Mouse (Mus musculus) activated CD4-positive, CD25-positive, alpha-beta regulatory T cell, adult 4 months (primary cell): ENCODE results near the gene Ggcx. TPM values are rescaled to one million over a fixed set of nuclear protein-coding genes. Genes with fewer than 3 reads are reported as not detected.
A peak's percentile ranks its signal among the peaks of the same experiment; 100 is the strongest.

Source experiments
- ATAC-seq: one replicate; pipeline ENCODE4 v1.8.0; 2017
- polyA plus RNA-seq, 2 experiments: library from polyadenylated mRNA; unstranded; fragments of 100-300 nt; shearing (Covaris generic); gene quantifications; one replicate each; pipeline ENCODE4 v1.2.1; 2017

Ggcx gene
- 1 to 10 TPM; 8.0 to 8.1 TPM for polyA plus RNA-seq

GRCm38 (mm10) chr6:72414076-72414756, at the start of gene Ggcx:
Gene Ggcx (plus strand): TSS chr6:72414308.
- peak; percentile 98 for ATAC-seq

- ATAC-seq, result no peak
Observed at GRCm38 (mm10) chr6:72364985-72365384, 49.1 kb upstream of the Ggcx start.

- ATAC-seq, result no peak
Observed at GRCm38 (mm10) chr6:72366304-72366703, 47.8 kb upstream of the Ggcx start.

DNA sequence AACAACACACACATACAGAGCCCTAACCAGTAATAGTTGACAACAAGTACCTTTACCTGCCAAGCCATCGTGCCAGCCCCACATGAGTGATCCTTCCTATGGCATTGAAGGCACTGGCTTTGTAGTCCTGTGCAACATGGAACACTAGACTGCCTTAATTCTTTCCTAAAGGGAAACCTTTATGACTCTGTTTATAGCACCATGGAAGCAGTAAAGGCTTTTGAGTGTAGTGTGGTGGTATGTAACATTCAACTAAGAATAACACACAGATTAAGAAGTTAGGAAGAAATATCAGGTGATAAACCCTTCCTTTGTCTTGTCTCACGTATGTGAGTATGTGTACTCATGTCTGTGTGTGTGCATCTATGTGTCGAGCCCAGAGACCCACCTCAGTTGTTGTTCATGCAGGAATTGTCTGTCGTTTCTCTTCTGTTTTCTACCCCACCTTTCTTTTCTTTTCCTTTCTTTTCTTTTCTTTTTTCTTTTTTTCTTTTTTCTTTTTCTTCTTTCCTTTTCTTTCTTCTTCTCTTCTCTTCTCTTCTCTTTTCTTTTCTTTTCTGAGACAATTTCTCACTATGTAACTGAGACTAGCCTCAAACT, 47.2 kb upstream of the Ggcx start, which contains the start of gene Rnf181:
TSS of gene Rnf181 (minus strand) at position 113 of the 600 bp plus-strand sequence.
- no peak for ATAC-seq

DNA sequence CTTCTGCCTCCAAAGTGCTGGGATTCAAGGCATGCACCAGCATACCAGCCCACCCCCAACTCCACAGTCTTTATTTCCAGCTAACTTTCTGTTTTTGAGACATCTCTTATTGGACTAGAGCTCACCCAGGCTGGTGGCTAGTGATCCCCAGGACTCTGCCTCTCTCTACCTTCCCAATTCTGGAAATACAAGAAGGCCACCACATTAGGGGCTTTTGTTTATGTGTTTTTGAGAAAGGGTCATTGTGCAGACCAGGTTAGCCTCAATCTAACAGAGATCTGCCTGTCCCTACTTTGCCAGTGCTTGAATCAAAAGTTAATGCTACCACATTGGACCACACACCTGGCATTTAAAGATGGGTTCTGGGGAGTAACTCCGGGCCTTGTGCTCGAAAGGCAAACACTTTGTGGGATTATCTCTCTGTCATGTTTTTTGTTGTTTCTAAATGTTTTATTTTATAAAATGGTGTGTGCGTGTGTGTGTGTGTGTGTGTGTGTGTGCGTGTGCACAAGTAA, 46.6 kb upstream of the Ggcx start:
- no peak for ATAC-seq

DNA sequence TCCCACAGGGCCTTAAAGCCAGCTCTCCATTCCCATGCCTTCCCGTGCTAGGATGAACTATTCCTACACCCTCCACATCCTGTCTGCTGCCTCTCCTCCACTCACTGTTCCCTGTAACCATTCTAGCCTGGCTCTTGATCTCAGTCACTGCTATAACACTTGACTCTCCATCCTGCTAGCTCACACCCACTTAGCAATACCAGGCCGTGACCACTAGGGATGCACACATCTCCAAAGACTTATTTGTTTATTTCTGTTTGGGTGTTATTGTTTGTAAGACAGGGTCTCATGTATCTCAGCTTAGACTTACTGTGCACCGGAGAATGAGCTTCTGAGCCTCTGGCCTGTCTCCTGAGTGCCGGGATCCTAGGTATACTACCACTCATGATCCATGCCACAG, 44.6 kb upstream of the Ggcx start:
- no peak for ATAC-seq

DNA sequence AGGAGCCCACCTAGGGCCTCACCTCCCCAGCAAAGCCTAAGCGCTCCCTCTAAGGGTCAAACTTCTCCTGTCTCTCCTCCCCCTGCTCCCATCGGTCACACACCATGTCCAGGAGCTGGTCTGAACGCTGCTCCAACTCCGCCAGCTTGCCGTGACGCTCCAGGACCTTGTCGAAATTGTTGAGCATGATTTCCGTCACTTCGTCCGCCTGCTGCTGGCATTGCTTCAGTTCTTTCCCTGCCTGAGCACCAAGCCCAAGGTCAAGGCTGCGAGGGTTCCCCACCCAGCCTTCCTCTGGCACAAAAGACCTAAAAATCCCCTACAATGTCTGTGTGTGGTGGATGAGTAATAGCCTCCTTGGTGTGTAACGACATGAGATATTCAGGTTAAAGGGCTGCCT, 44.0 kb upstream of the Ggcx start:
- no peak for ATAC-seq

- no peak for ATAC-seq
Observed at GRCm38 (mm10) chr6:72371147-72371546, 43.0 kb upstream of the Ggcx start.

GRCm38 (mm10) chr6:72371571-72371970, 42.5 kb upstream of the Ggcx start:
- no peak for ATAC-seq

DNA sequence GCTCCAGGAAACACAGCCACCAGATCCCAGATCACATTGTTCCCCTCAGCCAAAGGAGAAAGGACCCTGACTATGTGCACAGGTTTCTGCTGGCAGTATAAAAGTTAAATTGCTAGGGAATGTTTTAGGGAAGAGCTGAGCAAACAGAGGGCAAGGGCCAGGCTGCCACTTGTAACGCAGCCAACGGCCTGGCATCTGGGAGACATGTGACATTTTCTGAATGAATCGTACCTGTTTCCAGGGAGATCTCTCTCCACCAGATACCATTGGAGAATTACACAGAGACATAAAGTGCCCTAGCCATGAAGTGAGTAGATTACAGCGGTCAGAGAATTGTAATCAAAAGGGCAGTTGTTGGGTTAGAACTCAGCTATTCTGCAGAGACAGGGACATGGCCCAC, 40.9 kb upstream of the Ggcx start:
- no peak for ATAC-seq

DNA sequence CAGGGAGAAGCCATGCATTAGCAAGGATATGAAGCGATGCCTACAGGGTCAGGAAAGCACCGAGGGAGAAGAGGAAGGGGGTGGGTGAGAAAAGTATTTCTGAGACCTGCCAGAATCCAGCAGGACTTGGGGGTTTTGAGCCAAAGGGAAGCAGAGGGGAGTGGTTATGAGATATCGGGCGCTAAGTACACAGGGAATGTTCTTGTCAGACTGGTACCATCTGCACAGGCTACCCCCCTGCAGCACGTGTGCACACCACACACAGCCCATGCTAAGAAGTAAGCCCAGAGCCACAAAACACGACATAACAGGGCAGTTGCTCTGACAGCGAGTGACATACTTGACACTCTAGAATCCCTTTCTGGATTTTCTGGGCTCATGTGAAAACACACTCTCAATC, 39.9 kb upstream of the Ggcx start:
- no peak for ATAC-seq

GRCm38 (mm10) chr6:72374820-72375563, 39.1 kb upstream of the Ggcx start:
- ATAC-seq, result peak; percentile 46

- no peak for ATAC-seq
Observed at GRCm38 (mm10) chr6:72378510-72379234, 35.4 kb upstream of the Ggcx start.

DNA sequence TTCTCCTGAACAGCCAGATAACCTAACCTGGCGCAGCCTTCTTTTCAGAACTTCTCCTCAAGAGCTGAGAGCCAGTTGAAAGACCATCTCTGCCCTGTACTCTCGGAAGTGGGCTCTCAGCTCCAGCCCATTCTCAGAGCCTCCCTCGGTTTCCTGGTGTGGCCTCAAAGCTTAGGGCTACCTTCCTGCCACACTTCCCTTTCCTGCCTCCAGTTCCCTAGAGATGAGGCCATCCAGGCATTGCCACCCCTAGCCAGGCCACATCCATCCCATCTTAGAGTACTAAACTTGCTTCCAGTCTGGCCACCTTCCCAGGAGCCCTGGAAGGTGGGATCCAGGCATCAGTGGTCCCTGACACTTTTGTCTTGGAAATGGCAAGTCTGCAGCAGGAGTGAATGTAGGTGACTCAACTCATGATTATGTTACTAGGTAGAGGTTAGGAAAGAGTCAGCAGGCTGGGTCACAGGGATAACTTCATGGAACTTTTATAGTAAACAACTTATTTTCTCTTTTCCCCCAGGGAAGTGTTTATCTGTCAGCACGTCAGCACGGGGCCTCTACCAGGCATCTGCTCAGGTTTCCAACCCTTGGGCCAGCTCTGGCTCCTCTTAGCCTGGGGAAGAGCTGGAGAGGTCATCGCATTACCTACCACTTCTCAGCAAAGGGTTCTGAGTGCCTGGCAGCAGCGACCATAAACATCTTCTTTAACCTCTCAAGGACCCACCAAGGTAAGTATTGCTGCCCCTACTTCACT, 34.6 kb upstream of the Ggcx start:
- no peak for ATAC-seq

DNA sequence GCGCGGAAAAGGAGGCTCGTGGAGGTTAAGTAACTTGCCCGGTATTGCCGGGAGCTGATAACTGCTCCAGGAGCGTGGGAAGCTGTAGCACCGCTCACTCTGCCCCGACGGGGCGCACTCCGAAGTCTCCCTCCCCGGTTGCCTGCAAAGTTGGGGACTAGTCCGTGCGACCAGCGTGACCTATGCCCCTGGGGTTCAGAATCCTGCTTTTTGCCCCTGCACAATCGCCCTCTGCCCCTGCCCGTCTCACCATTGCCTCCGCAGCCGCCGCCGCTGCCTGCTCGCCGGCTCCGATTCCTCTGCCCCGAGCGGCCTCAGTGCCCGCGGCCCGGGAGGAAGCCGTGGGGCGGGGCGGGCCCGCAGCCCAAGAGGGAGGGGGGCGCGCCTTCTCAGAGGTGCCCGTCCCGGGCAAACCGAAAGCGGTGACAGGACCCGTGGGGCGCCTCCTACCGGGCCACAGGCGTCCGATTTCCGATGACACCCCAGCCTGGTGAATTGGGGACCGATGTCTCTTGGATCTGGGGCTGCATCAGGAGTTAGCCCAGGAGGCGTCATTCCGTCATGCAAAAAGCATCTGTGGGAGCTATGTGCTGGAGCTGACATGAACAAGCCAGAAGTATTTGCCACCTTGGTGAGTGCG, 33.9 kb upstream of the Ggcx start, which contains the start of gene Vamp5:
TSS of gene Vamp5 (minus strand) at position 338 of the 640 bp plus-strand sequence.
- ATAC-seq, result peak; percentile 87

DNA sequence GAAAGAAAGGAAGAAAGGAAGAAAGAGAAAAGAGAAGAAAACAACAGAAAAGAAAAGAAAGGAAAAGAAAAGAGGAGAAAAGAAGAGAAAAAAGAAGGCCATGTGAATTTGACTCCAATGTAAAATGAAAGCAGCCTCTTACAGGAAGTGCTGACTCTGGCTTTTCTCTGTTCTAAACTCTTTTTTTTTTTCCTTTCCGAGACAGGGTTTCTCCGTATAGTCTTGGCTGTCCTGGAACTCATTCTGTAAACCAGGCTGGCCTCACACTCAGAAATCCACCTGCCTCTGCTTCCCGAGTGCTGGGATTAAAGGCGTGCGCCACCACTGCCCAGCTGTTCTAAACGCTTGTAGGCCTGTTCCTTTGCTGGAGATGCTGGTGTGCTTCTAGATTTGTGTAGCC, 31.6 kb upstream of the Ggcx start:
- no peak for ATAC-seq

DNA sequence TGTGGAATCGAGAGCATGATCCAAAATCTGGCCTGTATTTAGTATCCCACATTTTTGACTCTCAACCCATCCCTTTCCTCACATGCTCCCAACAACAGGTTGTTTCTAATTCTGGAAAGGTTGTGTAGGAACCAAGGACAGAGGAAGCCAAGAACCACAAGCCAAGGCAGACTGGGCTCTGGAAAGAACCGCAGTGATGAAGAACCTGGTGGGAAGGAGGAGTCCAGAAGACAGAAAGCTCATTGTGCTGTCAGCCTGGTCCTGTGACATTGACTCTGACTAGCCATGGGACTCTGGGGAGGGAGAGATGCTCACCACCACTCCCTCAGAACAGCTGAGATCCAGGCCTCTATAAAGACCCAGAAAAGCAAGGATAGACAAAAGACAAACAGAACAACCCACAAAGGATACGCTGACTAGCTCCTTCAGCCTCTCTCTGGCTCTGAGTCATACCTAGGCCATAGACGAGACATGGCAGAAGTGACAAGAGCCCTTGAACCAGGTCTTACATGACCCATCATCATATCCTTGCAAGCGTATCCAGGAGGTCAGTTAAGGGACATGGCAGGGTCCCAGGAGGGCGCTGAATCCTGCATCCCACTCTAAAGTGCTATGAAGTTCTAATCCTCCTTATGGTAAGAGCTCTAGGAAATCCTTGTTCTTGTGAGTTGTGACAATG, 30.8 kb upstream of the Ggcx start:
- ATAC-seq, result no peak

DNA sequence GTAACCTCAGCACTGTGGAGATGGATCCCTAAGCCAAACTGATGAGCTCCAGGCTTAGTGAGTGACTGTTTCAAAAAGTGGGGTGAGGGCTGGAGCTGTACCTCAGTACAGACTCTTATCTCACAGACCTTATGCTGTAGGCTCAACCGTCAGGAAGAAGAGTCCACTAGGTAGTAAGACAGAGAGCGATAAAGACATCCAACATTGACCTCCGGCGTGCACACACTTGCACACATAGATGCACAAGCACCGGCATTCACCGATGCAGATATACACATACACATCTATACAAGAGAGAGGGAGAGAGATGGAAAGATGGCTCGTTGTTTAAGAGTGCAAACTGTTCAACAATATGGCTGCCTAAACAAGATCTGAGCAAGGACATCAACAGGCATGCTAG, 30.2 kb upstream of the Ggcx start:
- ATAC-seq, result no peak

- no peak for ATAC-seq
Observed at GRCm38 (mm10) chr6:72385258-72385657, 28.9 kb upstream of the Ggcx start.

GRCm38 (mm10) chr6:72386561-72386960, 27.5 kb upstream of the Ggcx start:
- ATAC-seq, result no peak

DNA sequence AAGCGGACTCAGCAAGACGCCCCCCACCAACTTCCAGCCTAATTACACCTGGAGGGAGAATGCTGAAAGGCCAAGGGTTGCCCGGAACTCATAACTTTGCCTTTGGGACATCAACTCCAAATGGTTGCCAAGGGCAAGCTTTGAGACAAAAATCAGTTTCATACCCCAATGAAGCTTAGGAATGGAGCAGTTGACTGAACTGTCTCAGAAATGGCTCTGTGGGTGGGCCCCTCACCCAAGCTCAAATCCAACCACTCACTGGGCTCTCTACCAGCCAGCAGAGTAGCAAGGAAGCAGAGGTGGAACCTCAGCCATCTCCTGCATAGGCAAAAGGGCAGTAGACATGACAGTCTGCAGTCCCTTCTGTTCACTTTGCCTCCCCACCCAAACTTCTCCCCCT, 26.3 kb upstream of the Ggcx start:
- no peak for ATAC-seq
